Mouse (Mus musculus) heart, postnatal 0 days (tissue): ENCODE measurements around the gene Jmjd1c. TPM values are rescaled to one million over a fixed set of nuclear protein-coding genes. Genes with fewer than 3 reads are reported as not detected.

Source experiments
- ATAC-seq: fragments of 200-750 bp; cut with Nextera tagmentation; 2 replicates; pipeline ENCODE4 v1.8.0; 2017; ENCODE audit warnings: low read depth, moderate number of reproducible peaks, moderate library complexity; ENCODE audit not compliant: insufficient read depth
- DNase-seq: peaks from one replicate; pipeline ENCODE4 v3.0.0-alpha.2; 2016; ENCODE audit warnings: low spot score
- H3K27ac ChIP-seq: fragments of 300-500 bp; sonication (generic); 2 replicates; pipeline ENCODE4 v1.5.1; 2014; ENCODE audit warnings: low read depth, mild to moderate bottlenecking
- H3K27me3 ChIP-seq: fragments of 300-500 bp; sonication (generic); 2 replicates; pipeline ENCODE4 v1.6.1; 2014; ENCODE audit warnings: low read length, mixed read lengths; ENCODE audit not compliant: control insufficient read depth, insufficient read depth
- H3K36me3 ChIP-seq: fragments of 300-500 bp; sonication (generic); replicated peaks from 2 replicates; pipeline ENCODE4 v1.6.1; 2014; ENCODE audit warnings: low read length, mixed read lengths; ENCODE audit not compliant: control insufficient read depth, insufficient read depth
- H3K4me1 ChIP-seq: fragments of 300-500 bp; sonication (generic); 2 replicates; pipeline ENCODE4 v1.6.1; 2014; ENCODE audit warnings: antibody characterized with exemption; ENCODE audit not compliant: control insufficient read depth, insufficient read depth
- H3K4me2 ChIP-seq: fragments of 300-500 bp; sonication (generic); 2 replicates; pipeline ENCODE4 v1.6.1; 2014; ENCODE audit warnings: low read depth, mild to moderate bottlenecking, low read length, moderate library complexity
- H3K4me3 ChIP-seq: fragments of 300-500 bp; sonication (generic); 2 replicates; pipeline ENCODE4 v1.5.1; 2014; ENCODE audit warnings: low read depth, low read length
- H3K9ac ChIP-seq: fragments of 300-500 bp; sonication (generic); replicated peaks from 2 replicates; pipeline ENCODE4 v1.6.1; 2014; ENCODE audit warnings: low read depth, low read length, mixed read lengths
- H3K9me3 ChIP-seq: fragments of 300-500 bp; sonication (generic); replicated peaks from 2 replicates; pipeline ENCODE4 v1.6.1; 2016; ENCODE audit warnings: low read length; ENCODE audit not compliant: control insufficient read depth
- CTCF ChIP-seq: IDR thresholded peaks from 2 replicates; pipeline ENCODE4 v1.5.1; 2016; ENCODE audit warnings: antibody characterized with exemption, control low read depth, low read depth
- EP300 ChIP-seq: IDR thresholded peaks from 2 replicates; pipeline ENCODE4 v1.6.1; 2016; ENCODE audit warnings: antibody characterized with exemption, low read depth
- WGBS: fragments of 180-500 bp; shearing (Covaris S2); extraction: QIAGEN DNeasy Blood & Tissue Kit; methylation state at CpG from one replicate; pipeline ENCODE4 v1.1.7; 2014; 5-methylcytosine and 5-hydroxymethylcytosine counted together
- polyA plus RNA-seq: library from polyadenylated mRNA; unstranded; fragments of >200 nt; fragmentation: Nextera tagmentation; extraction: Ambion mirVana; gene quantifications from 2 replicates; pipeline ENCODE4 v1.2.1, GENCODE M21; 2015
- total RNA-seq: library from RNA; depleted of rRNA; stranded (reverse); fragments of >200 nt; gene quantifications from 2 replicates; pipeline ENCODE4 v1.2.3, GENCODE M21; 2014; ENCODE audit warnings: low replicate concordance

Gene Jmjd1c
- total and polyA plus RNA-seq, 2 experiments from 2014 or later: 28.1 to 42.4 TPM

DNA sequence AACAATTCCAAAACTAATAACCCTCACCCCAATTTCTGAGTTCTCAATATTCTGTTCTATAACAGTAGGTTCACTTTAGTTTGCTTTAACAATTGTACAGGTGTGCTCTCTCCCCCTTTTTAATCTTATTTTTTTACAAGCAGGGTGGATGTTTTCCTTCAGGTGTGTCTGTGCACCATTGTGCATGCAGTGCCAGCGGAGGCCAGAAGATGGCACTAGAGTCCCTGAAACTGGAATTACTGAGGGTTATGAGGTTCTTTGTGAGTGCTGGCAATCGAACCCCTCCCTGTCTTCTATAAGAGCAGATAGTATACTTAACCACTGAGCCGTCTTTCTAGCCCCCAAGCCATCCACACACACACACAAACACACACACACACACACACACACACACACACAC is 96.4 kb downstream of the Jmjd1c start:
- H3K36me3 ChIP-seq: peaks cover 11% of the 10 kb centered on the region
- DNase-seq (no peak), ATAC-seq (no peak)
- H3K4me3 ChIP-seq: no peak overlapping the region
- TF ChIP-seq EP300 (no peak), CTCF (peak; percentile 28)
- no peaks in the 10 kb centered on the region for H3K27me3 ChIP-seq
- H3K4me2 ChIP-seq: no peak overlapping the region
- peaks cover 24% of the 10 kb centered on the region for H3K4me1 ChIP-seq
- no peak overlapping the region for H3K9ac ChIP-seq
- 94% methylated on average over 3 of the region's 3 CpGs for WGBS
- no peaks in the 10 kb centered on the region for H3K9me3 ChIP-seq
- no peak overlapping the region for H3K27ac ChIP-seq

GRCm38 (mm10) chr10:67193003-67193652 is 97.2 kb downstream of the Jmjd1c start:
- ATAC-seq: no peak
- no peak overlapping the region for H3K27ac ChIP-seq
- TF ChIP-seq EP300 (no peak), CTCF (no peak)
- H3K4me3 ChIP-seq: no peak overlapping the region
- H3K4me2 ChIP-seq: no peak overlapping the region
- no peaks in the 10 kb centered on the region for H3K27me3 ChIP-seq
- H3K36me3 ChIP-seq: peaks cover 11% of the 10 kb centered on the region
- H3K9ac ChIP-seq: no peak overlapping the region
- 64% methylated on average over 3 of the region's 3 CpGs for WGBS
- H3K9me3 ChIP-seq: no peaks in the 10 kb centered on the region
- no peak for DNase-seq
- peaks cover 18% of the 10 kb centered on the region for H3K4me1 ChIP-seq

DNA sequence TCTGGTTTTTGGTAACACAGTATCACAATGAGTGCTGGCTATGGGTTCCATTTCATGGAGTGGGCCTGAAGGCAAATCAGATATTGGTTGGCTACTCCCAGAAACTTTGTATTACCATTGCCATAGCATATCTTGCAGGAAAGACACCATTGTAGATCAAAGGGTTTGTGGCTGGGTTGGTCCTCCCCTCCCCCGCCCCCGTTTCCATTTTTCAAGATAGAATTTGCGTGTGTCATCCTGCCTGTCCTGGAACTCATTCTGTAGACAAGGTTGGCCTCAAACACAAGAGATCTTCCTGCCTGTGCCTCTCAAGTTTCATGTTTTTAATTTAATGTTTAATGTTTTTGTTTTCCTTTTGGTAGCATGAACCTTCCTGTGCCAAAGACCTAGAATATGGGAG is 98.1 kb downstream of the Jmjd1c start:
- DNase-seq (no peak), ATAC-seq (no peak)
- H3K9ac ChIP-seq: no peak overlapping the region
- no peak overlapping the region for H3K4me2 ChIP-seq
- no peaks in the 10 kb centered on the region for H3K9me3 ChIP-seq
- no peaks in the 10 kb centered on the region for H3K27me3 ChIP-seq
- no peak overlapping the region for H3K4me3 ChIP-seq
- H3K27ac ChIP-seq: no peak overlapping the region
- no peak for TF ChIP-seq CTCF
- TF ChIP-seq EP300: no peak
- 89% methylated on average over 3 of the region's 3 CpGs for WGBS
- H3K36me3 ChIP-seq: peaks cover 13% of the 10 kb centered on the region
- H3K4me1 ChIP-seq: peaks cover 13% of the 10 kb centered on the region

DNA sequence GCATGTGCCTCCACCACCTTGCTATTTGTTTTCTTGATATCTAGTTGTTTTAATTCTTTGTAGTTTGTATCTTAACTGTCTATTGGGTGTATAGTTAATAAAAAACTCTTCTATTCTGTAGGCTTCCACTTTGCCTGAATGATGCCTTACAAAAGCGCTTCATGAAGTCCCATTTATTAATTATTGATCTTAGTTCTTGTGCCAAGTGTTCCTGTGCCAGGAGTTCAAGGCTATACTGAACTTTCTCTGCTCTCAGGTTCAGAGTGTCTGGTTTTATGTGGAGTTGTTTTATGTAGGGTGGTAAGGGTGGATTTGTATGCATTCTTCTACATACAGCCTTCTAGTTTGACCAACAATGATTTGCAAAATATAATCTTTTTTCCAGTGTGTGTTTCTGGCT is 99.7 kb downstream of the Jmjd1c start:
- H3K4me2 ChIP-seq: no peak overlapping the region
- no peaks in the 10 kb centered on the region for H3K9me3 ChIP-seq
- H3K4me3 ChIP-seq: no peak overlapping the region
- 98% methylated on average over 1 of the region's 1 CpGs for WGBS
- TF ChIP-seq EP300 (no peak), CTCF (no peak)
- H3K4me1 ChIP-seq: peaks cover 12% of the 10 kb centered on the region
- no peak for DNase-seq
- H3K36me3 ChIP-seq: peaks cover 14% of the 10 kb centered on the region; the same call in 1 of the 2 replicates
- ATAC-seq: no peak
- no peak overlapping the region for H3K9ac ChIP-seq
- H3K27ac ChIP-seq: no peak overlapping the region
- H3K27me3 ChIP-seq: no peaks in the 10 kb centered on the region

GRCm38 (mm10) chr10:67197186-67197585 is 101.3 kb downstream of the Jmjd1c start:
- Histone ChIP-seq H3K27ac (peak overlapping the region; percentile 38; the same call in 1 of the 2 replicates), H3K9ac (peak overlapping the region; percentile 30; the same call in 1 of the 2 replicates), H3K36me3 (0 out of 2 replicates have a peak, but pooled peaks cover 10% of the 10 kb centered on the region), H3K27me3 (no peaks in the 10 kb centered on the region), H3K4me3 (no peak overlapping the region), H3K4me1 (peaks cover 17% of the 10 kb centered on the region), H3K9me3 (no peaks in the 10 kb centered on the region), H3K4me2 (no peak overlapping the region)
- TF ChIP-seq CTCF: no peak
- TF ChIP-seq EP300: no peak
- DNase-seq: no peak
- no peak for ATAC-seq
- WGBS: 62% methylated on average over 4 of the region's 4 CpGs

DNA sequence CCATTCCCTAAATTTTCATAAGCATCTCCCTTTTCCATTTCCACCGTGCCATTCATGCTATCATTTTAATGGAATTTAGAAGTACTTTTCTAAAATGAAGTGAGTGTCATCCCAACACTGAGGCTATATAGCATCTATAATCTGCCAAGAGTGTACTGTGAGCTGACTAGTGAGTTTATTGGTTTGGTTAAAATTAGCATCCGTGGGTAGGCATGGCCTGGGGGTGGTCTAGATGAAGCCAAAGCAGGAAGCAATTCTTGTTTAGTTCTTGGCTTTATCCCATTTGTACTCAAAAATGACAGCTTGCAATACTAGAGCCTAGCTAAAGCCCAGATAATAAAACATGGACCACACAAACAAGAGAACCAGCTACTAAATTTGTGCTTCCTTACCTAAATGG is 101.9 kb downstream of the Jmjd1c start:
- Histone ChIP-seq H3K27me3 (no peaks in the 10 kb centered on the region), H3K4me2 (no peak overlapping the region), H3K9ac (no peak overlapping the region), H3K9me3 (no peaks in the 10 kb centered on the region), H3K27ac (no peak overlapping the region), H3K36me3 (0 out of 2 replicates have a peak, but pooled peaks cover 10% of the 10 kb centered on the region), H3K4me1 (peaks cover 17% of the 10 kb centered on the region), H3K4me3 (no peak overlapping the region)
- ATAC-seq (no peak), DNase-seq (no peak)
- WGBS: 53% methylated on average over 2 of the region's 2 CpGs
- TF ChIP-seq CTCF (no peak), EP300 (no peak)
